Mouse (Mus musculus): ENCODE measurements around the gene Kpnb1.
A peak's percentile ranks its signal among the peaks of the same experiment; 100 is the strongest.

The Kpnb1 gene

DNA sequence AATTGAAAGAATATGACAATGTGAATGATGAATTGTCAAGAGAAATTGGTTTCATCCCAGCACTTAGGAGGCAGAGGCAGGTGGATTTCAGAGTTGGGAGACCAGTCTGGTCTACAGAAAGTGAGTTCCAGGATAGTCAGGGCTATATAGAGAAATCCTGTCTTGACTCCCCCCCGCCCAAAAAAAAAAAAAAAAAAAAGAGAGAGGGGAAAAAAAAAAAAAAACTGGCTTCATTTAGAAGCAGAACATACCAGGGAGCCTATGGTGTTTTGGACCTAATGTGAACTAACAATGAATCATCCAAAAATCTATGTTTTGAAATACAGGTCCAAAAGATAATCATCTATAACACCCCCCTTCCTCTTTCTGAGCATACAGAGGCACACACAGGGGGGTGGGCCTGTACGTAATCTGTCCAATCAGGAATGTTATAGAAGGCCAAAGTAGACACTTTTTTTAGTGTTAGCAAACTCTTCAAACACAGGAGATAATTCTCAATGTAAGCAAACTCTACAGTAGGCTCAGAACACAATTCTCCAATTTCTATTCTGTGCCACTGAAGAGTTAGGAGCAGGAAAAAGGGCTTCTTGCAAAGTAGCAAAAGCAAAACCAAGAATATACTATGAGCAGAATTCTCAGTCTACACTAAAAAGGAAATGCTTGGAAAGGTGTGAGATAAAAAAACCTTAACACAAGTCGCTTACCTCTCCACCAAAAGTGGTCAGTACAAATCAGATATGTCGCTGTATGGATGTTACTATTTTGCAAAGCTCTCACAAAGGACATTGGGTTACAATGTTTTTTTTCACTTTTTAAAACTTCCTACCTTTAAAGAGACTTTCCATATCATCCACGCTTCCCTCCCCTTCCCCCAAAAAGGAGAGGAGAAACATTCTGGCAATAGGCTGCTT lies 1.7 kb downstream of the Kpnb1 start:
- DNase-seq: no peak

DNA sequence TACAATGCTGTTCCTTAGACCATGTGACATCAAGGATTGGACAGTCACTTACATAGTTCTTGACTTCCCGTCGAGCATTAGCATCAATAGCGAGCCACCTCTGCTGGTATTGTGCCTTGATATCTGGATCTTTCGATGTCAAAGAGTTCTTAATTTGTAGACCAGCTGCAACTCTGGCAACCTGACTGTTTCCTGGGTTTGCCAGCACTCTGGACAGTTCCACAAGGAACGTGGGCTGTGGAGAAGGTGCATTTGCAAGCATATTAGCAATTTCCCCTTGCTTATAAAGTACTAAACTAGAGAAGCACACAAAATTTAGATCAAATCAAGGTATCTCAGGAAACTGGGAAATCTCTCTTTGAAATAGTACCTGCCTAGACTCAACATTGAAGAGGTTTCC lies 2.8 kb downstream of the Kpnb1 start:
- no peak for DNase-seq

DNA sequence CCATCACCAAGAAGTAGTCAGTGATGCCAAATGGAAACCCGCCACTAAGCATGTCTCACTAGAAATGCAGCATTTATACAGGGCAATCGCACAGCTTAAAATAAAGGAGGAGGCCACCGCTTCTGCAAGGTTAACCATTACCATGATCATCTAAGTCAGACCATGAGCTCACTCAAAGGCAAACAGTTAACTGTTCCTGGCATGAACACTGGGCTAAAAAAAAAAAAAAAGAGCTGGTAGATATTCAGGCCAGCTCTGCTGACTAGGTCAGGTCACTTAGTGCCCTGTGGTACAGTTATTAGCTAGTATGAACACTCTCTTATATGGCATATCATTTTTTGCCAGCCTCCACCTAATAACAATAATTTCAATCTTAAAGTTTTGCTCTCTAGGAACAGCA lies 5.2 kb downstream of the Kpnb1 start:
- no peak for DNase-seq

GRCm38 (mm10) chr11:97181061-97181460 lies 6.6 kb downstream of the Kpnb1 start:
- DNase-seq: no peak

DNA sequence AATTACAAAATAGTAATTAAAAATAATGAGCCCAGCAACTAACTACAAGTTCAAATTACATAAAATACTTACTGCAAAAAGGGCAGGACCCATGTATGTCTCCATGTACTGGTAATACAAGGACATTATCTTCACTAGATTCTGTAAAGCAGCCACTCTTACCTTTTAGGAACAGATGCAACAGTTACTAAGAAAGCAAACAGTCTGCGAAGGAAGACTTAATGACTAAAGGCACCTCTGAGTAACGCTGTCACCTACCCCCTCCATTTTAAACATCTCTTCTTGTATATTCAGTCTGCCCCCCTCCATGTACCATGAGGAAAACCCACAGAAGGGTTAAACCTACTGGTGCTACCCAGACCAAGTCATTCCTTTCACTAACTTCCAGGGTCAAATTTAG lies 9.5 kb downstream of the Kpnb1 start:
- DNase-seq: no peak

- DNase-seq: peak; percentile 9 to 52
Measured at GRCm38 (mm10) chr11:97176851-97177250, 10.8 kb downstream of the Kpnb1 start.

DNA sequence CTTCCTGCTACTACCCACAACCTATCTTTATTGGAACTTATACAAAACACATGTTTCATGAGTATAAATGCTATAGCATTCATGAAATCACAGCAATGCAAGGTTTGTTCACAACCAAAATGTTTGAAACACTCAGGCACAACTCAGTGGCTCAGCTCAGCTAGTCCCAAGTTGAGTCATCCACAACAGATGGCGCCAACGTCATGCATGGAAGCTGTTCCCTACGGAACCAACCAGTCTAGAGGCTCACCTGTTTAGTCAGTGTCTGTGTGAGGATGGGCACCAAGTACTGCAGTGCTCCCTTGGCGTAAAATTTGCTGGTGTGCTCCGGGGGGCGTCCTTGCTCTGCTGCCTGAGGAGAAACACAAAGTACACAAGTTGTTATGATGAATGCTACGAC lies 12.2 kb downstream of the Kpnb1 start:
- DNase-seq: no peak

DNA sequence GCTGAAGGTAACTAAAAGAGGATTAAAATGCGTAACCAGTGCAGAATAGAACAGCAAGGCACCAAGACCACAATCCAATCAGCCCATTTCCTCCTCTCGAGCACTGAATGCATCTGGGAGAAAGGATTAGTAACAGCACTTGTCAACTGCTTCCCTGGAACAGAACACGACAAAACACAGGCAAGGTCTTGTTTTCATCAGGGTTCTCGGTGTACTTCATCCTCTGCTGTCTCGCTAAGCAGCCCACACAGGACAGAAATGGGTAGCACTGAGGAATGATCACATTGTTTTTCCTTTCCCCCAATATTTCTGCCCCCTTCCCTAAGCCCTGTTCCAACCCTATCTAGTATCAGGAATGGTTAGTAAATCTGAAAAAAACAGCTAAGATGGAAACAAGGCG lies 27.3 kb downstream of the Kpnb1 start:
- no peak for DNase-seq

DNA sequence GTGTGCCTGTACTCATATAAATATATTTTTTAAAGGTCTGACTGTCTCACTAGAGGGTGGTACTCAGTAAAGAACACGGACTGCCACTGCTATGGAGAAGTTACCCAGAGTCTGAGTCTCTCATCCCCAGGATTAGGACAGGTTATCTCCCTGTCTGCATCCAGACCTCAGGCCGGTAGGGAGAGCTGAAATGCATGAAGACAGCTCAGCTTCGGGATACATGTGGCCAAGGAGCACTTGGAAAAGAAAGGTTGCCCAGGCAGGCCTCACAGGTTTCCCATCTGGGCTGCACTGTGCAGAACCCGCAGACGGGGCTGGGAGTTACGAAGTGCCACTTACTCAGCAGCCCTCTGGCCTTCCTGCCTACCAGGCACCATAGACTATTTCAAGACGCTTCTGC lies 30.7 kb downstream of the Kpnb1 start:
- DNase-seq: no peak

DNA sequence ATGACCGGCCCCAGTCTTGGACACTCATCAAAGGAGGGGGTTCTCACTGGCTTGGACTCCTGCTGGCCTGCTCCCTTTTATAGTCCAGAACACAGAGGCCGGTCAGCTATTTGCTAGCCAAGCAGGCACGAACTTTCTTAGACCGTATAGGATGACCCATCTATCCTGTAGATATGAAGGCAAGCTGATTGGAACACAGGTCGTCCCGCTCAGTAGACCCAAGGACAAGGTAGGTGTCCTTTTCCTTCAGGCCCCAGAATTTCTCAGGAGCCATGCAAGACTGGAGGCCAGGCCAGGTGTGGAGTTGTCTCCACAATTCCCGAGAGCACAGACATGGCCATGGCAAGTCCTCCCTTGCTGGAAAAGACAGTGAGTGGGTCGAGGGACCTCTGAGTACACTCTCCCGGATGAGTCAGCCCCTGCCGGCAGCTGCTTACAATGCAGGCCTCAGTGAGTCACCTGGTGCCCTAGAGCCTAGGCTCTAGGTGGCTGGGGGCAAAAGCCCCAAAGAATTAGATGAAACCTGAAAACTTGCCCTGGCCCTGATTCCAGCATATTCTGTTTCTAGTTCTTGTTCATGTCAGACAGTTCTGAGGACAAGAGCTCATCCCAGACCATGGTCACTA lies 34.9 kb downstream of the Kpnb1 start:
- DNase-seq: no peak

GRCm38 (mm10) chr11:97152023-97152426 lies 35.7 kb downstream of the Kpnb1 start:
- peak in 1 of 2 experiments; percentile 56 for DNase-seq

DNA sequence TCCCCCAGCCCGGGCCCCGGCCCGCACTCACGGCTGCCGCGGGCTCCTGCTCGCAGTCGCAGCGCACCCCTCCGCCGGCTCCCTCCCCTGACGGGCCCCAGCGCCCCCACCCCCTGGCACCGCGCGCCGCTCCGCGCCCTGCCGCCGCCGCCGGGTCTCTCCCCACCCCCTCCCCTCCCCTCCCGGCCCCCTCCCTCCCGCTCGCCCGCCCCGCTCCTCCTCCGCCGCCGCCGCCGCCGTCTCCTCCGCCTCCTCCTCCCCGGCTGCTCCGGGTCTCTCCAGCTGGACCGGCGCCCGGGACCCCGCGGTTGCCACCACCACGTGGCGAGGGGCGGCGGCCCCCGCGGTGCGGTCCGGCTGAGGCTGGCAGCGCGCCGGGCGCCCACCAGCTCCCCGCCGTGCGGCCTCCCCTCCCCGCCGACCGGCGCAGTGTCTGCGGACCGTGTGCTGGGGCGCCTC lies 36.3 kb downstream of the Kpnb1 start, which contains the start of gene Tbkbp1:
Tbkbp1 (minus strand) TSS at position 153 of the 459 bp plus-strand sequence.
- peak in 1 of 2 experiments; percentile 41 for DNase-seq

DNA sequence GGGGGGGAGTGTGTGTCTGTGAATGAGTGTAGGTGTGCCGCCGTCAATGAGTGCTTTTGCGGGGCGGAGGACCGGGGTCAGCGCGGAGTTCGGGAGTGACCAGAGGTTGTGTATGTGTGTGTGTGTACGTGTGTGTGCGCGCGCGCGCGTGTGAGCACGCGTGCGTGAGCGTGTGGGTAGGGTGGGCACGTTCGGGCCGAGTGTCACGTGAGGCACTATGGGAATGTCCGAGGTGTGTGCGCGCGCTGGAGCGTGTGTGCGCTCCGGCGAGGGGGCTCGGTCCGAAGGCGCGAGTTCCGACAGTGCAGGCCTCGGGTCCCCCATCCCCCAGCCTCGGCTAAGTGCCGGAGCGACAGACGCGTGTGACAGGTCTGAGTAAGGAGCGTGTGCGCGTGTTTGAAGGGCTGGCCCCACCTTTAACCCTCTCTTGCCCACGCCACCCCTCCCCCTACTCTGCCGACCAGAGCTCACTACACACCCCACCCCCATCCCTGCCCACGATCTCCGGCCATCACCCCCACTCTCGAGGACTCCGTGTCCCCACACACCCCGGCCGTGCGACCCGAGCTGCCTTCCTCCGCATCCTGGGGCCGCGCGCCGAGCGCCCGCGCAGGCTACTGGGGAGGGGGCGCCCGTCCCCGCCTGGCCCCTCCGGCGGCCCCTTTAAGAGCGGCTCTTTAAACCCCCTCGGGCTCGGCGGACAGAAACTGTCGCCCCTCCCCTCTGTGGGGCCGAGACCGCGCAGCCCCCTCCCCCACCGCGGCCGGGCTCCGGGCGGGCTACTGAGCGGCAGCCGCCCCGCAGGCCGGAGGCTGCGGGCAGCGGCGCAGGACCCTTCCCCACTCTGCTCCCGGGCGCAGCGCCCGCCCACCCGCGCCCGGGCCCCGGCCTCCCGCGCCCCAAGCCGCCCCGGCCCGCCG lies 37.0 kb downstream of the Kpnb1 start:
- DNase-seq: peak; percentile 61 to 69

GRCm38 (mm10) chr11:97149995-97150410 lies 37.7 kb downstream of the Kpnb1 start:
- peak; percentile 90 to 93 for DNase-seq

DNA sequence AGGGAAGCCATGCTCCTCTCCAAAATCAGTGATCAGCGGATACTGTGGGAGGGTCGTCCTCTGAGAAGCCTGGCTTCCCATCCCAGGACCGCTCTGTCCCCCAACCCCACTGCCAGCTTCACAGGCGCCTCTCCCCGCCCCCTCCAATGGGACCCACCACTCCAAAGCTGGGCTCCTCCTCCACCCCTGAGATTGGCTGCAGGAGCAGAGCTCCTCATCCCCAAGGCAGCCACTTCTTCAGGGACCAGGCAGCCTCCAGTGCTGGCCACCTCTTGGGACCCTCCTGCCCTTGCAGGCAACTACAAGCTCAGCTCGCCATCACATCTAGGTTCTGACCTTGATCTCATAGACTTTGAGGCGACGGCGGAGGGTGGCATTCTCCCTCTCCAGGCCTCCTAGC lies 38.7 kb downstream of the Kpnb1 start:
- DNase-seq: no peak

GRCm38 (mm10) chr11:97148591-97148990 lies 39.1 kb downstream of the Kpnb1 start:
- DNase-seq: no peak

- DNase-seq: no peak
Measured at GRCm38 (mm10) chr11:97147333-97147732, 40.3 kb downstream of the Kpnb1 start.

- peak; percentile 77 to 81 for DNase-seq
Measured at GRCm38 (mm10) chr11:97146724-97147123, 41.0 kb downstream of the Kpnb1 start.

- no peak for DNase-seq
Measured at GRCm38 (mm10) chr11:97145951-97146350, 41.7 kb downstream of the Kpnb1 start.

GRCm38 (mm10) chr11:97145320-97145719 lies 42.4 kb downstream of the Kpnb1 start:
- DNase-seq: no peak

GRCm38 (mm10) chr11:97143196-97143900 lies 44.3 kb downstream of the Kpnb1 start:
- DNase-seq: no peak

GRCm38 (mm10) chr11:97142159-97142608 lies 45.5 kb downstream of the Kpnb1 start:
- peak; percentile 70 to 81 for DNase-seq
